Mouse (Mus musculus): ENCODE data around the gene Kcns3. TPM values are rescaled to one million over a fixed set of nuclear protein-coding genes. Genes with fewer than 3 reads are reported as not detected.
A peak's percentile ranks its signal among the peaks of the same experiment; 100 is the strongest.

Gene Kcns3
- polyA plus RNA-seq, 1 experiment from 2014 or later, result 8.7 TPM

DNA sequence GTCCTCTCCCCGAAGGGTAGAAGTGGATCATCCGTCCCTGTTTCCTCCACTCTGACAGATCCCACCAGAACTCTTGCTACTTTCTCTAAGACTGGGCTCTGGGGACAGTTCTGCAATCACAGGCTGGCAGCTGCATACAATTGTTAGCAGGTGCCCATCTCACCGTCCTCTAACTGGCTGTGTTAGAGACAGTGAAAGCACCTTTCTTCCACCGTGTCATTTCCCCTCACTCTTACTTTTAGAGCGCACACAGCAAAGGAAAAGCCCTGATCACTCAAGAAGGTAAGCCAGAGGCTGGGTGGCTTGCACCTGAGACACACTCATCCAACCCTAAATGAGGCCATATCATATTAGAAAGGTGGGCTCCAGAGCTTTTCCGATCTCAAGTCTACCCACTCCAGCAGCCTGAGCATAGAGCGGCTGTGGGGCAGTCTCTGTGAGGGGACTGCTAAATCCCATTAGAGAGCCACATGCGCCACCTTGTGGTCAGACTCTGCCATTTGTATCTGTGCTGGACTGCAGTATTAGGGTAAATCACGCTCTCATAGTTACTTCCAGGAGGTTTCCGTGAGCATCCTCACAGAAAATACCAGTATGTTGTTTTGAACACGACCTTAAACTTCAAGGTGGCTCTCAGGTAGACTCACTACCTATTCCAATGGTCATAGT is 27.8 kb upstream of the Kcns3 start:
- H3K9ac ChIP-seq (ENCODE audit: low read depth, low read length), result no peak overlapping the region
- DNase-seq (ENCODE audit: low spot score) (peak; percentile 97), ATAC-seq (replicated peaks; ENCODE audit: low FRiP score, low read depth) (peak; percentile 94)
- H3K4me2 ChIP-seq (ENCODE audit: low read length), result peak overlapping the region; percentile 45
- peak; percentile 96 for TF ChIP-seq CTCF (IDR thresholded peaks at IDR 0.05; ENCODE audit: low read depth)
- no peak overlapping the region; the same call in 1 of the 2 replicates for H3K4me3 ChIP-seq (replicated peaks; ENCODE audit: low read depth, low read length)
- H3K36me3 ChIP-seq (ENCODE audit: insufficient read depth, low read length), result no peaks in the 10 kb centered on the region
- WGBS, result 23% methylated on average over 11 of the region's 11 CpGs
- H3K27ac ChIP-seq, result no peak overlapping the region
- no peaks in the 10 kb centered on the region for H3K27me3 ChIP-seq (ENCODE audit: insufficient read depth, low read length)
- no peaks in the 10 kb centered on the region for H3K9me3 ChIP-seq (replicated peaks; ENCODE audit: low read length)
- 0 out of 2 replicates have a peak, but pooled peaks cover 7% of the 10 kb centered on the region for H3K4me1 ChIP-seq (replicated peaks; ENCODE audit: insufficient read depth, low read length)

DNA sequence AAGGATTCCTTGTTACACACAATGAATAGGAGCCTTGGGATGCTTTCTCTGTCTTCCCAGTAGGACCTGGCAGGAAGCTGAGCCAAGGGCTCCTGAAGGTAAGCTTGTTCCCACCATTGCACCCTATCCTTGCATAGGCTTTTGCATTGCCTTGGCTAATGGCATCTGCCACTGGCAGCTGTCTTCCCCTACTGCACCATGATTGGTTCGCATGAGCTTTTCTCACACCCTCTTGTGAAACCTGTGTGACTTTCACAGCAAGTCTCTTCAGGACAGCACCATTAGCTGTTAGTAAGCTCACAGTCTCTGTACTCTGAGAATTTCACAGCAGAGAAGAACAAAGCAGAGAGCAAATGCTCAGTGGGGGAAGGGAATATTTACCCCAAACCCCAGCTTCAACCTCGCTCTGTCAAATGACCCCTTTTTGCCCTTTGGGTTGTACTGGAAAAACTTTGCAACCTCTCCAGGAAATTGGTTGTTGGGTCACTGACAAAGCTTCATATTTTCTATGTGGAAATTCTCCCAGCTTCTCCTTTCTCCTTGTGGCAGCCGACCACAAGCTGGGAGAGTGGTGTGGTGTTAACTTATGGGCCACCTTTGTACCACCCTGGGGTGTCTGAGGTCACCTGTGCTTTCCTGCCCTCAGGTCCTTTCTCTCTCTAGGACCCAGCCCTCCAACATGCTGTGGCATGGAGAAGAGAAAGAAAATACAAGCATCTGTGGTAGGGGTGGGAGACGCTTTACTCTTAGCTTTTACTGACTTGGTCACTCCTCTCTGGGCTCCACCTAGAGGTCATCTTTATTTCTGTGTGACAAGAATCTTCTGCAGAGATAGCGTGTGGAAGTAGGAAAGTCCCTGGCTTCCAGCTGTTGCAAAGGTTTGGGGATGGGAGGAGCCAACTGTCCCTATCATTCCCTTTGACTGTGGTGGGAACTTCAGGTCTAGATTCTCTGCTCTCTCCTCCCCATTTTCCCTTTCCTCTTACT is 26.8 kb upstream of the Kcns3 start:
- Histone ChIP-seq H3K4me2 (ENCODE audit: low read length) (peak overlapping the region; percentile 45; the same call in 1 of the 2 replicates), H3K36me3 (ENCODE audit: insufficient read depth, low read length) (no peaks in the 10 kb centered on the region), H3K9ac (ENCODE audit: low read depth, low read length) (no peak overlapping the region), H3K4me1 (replicated peaks; ENCODE audit: insufficient read depth, low read length) (0 out of 2 replicates have a peak, but pooled peaks cover 7% of the 10 kb centered on the region), H3K27me3 (ENCODE audit: insufficient read depth, low read length) (no peaks in the 10 kb centered on the region), H3K9me3 (replicated peaks; ENCODE audit: low read length) (no peaks in the 10 kb centered on the region), H3K27ac (no peak overlapping the region), H3K4me3 (replicated peaks; ENCODE audit: low read depth, low read length) (no peak overlapping the region)
- TF ChIP-seq CTCF (IDR thresholded peaks at IDR 0.05; ENCODE audit: low read depth), result peak; percentile 52
- peak; percentile 73 for DNase-seq (ENCODE audit: low spot score)
- 31% methylated on average over 5 of the region's 5 CpGs for WGBS
- 0 out of 2 replicates have a peak, but pooled peaks have one; percentile 5 for ATAC-seq (replicated peaks; ENCODE audit: low FRiP score, low read depth)

DNA sequence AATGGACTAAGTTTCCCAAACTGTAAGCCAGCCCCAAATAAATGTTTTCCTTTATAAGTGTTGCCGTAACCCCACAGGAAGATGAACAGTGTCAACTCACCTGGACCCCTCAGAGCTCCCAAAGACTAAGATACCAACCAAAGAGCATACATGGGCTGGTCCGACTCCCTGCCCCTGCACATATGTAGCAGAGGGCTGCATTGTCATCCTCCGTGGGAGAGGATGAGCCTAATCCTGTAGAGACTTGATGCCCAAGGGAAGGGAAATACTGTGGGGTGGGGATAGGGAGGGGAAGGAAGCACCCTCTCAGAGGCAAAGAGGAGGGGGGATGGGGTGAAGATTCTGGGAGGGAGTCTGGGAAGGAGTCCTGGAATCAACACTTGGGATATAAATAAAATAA is 7.8 kb upstream of the Kcns3 start:
- Histone ChIP-seq H3K9me3 (replicated peaks; ENCODE audit: low read length) (no peaks in the 10 kb centered on the region), H3K36me3 (ENCODE audit: insufficient read depth, low read length) (no peaks in the 10 kb centered on the region), H3K4me3 (replicated peaks; ENCODE audit: low read depth, low read length) (no peak overlapping the region), H3K9ac (ENCODE audit: low read depth, low read length) (no peak overlapping the region), H3K27me3 (ENCODE audit: insufficient read depth, low read length) (no peaks in the 10 kb centered on the region), H3K4me2 (ENCODE audit: low read length) (no peak overlapping the region), H3K4me1 (replicated peaks; ENCODE audit: insufficient read depth, low read length) (no peaks in the 10 kb centered on the region), H3K27ac (no peak overlapping the region)
- no peak for ATAC-seq (replicated peaks; ENCODE audit: low FRiP score, low read depth)
- no peak for DNase-seq (ENCODE audit: low spot score)
- WGBS, result 92% methylated on average over 3 of the region's 3 CpGs
- no peak for TF ChIP-seq CTCF (IDR thresholded peaks at IDR 0.05; ENCODE audit: low read depth)

DNA sequence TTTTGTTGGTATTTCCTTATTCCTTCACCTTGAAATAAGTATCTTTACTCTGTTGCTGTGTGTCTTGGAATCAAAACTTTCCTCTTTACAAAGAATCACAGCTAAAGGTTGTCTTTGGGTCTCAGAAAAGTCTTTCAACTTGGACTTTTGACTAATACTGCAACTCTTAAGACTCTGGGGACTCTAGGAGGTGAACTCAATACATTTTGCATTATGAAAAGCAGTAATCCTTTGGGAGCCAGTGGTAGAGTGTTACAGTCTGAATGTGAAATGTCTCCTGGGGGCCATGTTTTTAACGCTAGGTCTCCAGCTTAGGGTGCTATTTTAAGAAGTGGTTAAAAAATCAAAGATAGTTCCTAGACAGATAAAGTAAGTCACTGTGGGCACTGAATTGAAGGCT is 4.3 kb upstream of the Kcns3 start:
- ATAC-seq (replicated peaks; ENCODE audit: low FRiP score, low read depth), result no peak
- WGBS, result 87% methylated on average over 1 of the region's 1 CpGs
- H3K4me3 ChIP-seq (replicated peaks; ENCODE audit: low read depth, low read length), result no peak overlapping the region
- no peaks in the 10 kb centered on the region for H3K36me3 ChIP-seq (ENCODE audit: insufficient read depth, low read length)
- no peak for DNase-seq (ENCODE audit: low spot score)
- no peaks in the 10 kb centered on the region for H3K4me1 ChIP-seq (replicated peaks; ENCODE audit: insufficient read depth, low read length)
- H3K27ac ChIP-seq, result no peak overlapping the region
- H3K9ac ChIP-seq (ENCODE audit: low read depth, low read length), result no peak overlapping the region
- H3K4me2 ChIP-seq (ENCODE audit: low read length), result no peak overlapping the region
- no peak for TF ChIP-seq CTCF (IDR thresholded peaks at IDR 0.05; ENCODE audit: low read depth)
- no peaks in the 10 kb centered on the region for H3K9me3 ChIP-seq (replicated peaks; ENCODE audit: low read length)
- H3K27me3 ChIP-seq (ENCODE audit: insufficient read depth, low read length), result no peaks in the 10 kb centered on the region

DNA sequence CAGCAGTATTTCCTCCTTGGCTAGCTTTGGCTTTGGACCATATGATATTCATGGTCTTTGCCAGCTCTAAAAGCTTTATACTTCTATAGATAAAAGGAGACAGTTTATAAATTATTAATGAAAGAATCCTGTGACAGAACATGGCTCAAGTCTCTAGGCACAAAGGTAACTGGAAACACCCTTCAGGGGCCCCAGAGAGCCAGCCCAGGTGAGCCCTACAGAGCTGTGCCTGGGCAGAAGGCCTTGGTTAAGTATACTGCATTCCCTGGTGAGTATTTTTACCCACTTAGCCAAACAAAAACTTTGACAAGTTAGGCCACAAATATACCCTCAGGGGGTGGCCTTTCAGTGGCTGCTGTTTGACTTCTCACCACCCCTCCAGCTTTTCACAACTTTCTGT is 2.7 kb upstream of the Kcns3 start:
- H3K27me3 ChIP-seq (ENCODE audit: insufficient read depth, low read length), result no peaks in the 10 kb centered on the region
- no peak overlapping the region for H3K27ac ChIP-seq
- H3K4me1 ChIP-seq (replicated peaks; ENCODE audit: insufficient read depth, low read length), result no peaks in the 10 kb centered on the region
- no peaks in the 10 kb centered on the region for H3K9me3 ChIP-seq (replicated peaks; ENCODE audit: low read length)
- ATAC-seq (replicated peaks; ENCODE audit: low FRiP score, low read depth) (no peak), DNase-seq (ENCODE audit: low spot score) (no peak)
- no peak overlapping the region for H3K4me3 ChIP-seq (replicated peaks; ENCODE audit: low read depth, low read length)
- H3K9ac ChIP-seq (ENCODE audit: low read depth, low read length), result no peak overlapping the region
- no peak for TF ChIP-seq CTCF (IDR thresholded peaks at IDR 0.05; ENCODE audit: low read depth)
- no peaks in the 10 kb centered on the region for H3K36me3 ChIP-seq (ENCODE audit: insufficient read depth, low read length)
- H3K4me2 ChIP-seq (ENCODE audit: low read length), result no peak overlapping the region

DNA sequence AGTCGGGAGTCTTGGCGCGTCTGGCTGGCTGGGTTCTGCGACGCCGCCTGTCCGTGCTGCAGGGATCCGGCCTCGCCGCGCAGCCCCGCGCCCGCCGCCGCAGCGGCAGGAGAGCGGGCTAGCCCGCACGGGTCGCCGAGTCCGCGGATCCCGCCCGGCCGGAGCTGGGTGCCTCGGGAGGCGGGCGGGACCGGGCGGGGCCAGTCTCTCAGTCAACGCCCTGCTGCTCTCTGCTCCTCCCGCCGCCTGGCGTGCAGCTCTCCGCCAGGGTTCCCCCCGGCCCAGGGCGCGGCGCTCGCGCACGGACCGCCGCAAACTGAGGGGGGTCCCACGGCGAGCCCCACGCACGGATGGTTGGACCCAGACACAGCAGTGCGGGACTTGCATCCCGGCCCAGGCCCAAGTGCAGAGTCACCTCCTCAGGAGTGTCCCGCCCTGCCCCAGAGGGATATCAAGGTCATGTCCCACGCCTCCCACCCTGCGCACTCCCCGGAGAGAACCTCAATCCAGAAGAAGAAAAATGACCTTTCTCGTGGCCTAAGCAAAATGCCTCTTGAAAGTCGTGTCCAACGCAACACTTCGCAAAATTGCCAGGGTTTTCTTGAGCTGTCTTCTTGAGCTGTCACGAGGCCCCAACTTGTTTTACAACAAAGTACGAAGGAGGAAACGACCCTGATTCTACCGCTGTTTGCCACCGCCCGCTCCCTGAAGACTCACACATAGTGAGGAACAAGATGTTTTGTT is 492 bp downstream of the Kcns3 start:
- Histone ChIP-seq H3K27me3 (ENCODE audit: insufficient read depth, low read length) (no peaks in the 10 kb centered on the region), H3K4me1 (replicated peaks; ENCODE audit: insufficient read depth, low read length) (no peaks in the 10 kb centered on the region), H3K36me3 (ENCODE audit: insufficient read depth, low read length) (no peaks in the 10 kb centered on the region), H3K9me3 (replicated peaks; ENCODE audit: low read length) (no peaks in the 10 kb centered on the region), H3K4me2 (ENCODE audit: low read length) (peak overlapping the region; percentile 92), H3K9ac (ENCODE audit: low read depth, low read length) (peak overlapping the region; percentile 35), H3K4me3 (replicated peaks; ENCODE audit: low read depth, low read length) (peak overlapping the region; percentile 62), H3K27ac (peak overlapping the region; percentile 8; the same call in 1 of the 2 replicates)
- whole genome bisulfite sequencing, result under 1% methylated on average over 55 of the region's 66 CpGs
- ATAC-seq (replicated peaks; ENCODE audit: low FRiP score, low read depth) (peak; percentile 86), DNase-seq (ENCODE audit: low spot score) (peak; percentile 76)
- peak; percentile 31 for TF ChIP-seq CTCF (IDR thresholded peaks at IDR 0.05; ENCODE audit: low read depth)
